Mouse (Mus musculus): Measurements from ENCODE around the gene Cbx8.
A peak's percentile ranks its signal among the peaks of the same experiment; 100 is the strongest.

Cbx8 gene

GRCm38 (mm10) chr11:119033874-119034558, 6.8 kb downstream of the Cbx8 start:
- DNase-seq (ENCODE audit: low read depth): peak; percentile 92

- no peak for DNase-seq (ENCODE audit: low read depth)
Measured at GRCm38 (mm10) chr11:119026203-119026602, 14.6 kb downstream of the Cbx8 start.

- DNase-seq (ENCODE audit: low read depth): no peak
Measured at GRCm38 (mm10) chr11:119024260-119024659, 16.5 kb downstream of the Cbx8 start.

- DNase-seq (ENCODE audit: low read depth): peak; percentile 67
Measured at GRCm38 (mm10) chr11:119023616-119023980, 17.2 kb downstream of the Cbx8 start.

GRCm38 (mm10) chr11:119022895-119023615, 17.7 kb downstream of the Cbx8 start, which contains the start of gene Cbx2:
Gene Cbx2, plus strand, starts transcription at chr11:119022962.
- DNase-seq (ENCODE audit: low read depth): peak; percentile 91

GRCm38 (mm10) chr11:119022068-119022894, 18.5 kb downstream of the Cbx8 start:
- DNase-seq (ENCODE audit: low read depth): no peak

- no peak for DNase-seq (ENCODE audit: low read depth)
Measured at GRCm38 (mm10) chr11:119021180-119021579, 19.6 kb downstream of the Cbx8 start.

- no peak for DNase-seq (ENCODE audit: low read depth)
Measured at GRCm38 (mm10) chr11:119017506-119017905, 23.3 kb downstream of the Cbx8 start.

- DNase-seq (ENCODE audit: low read depth): no peak
Measured at GRCm38 (mm10) chr11:119014455-119014854, 26.3 kb downstream of the Cbx8 start.

- no peak for DNase-seq (ENCODE audit: low read depth)
Measured at GRCm38 (mm10) chr11:119007461-119008456, 33.0 kb downstream of the Cbx8 start.

- DNase-seq (ENCODE audit: low read depth): no peak
Measured at GRCm38 (mm10) chr11:119006462-119006861, 34.3 kb downstream of the Cbx8 start.

- peak; percentile 53 for DNase-seq (ENCODE audit: low read depth)
Measured at GRCm38 (mm10) chr11:119005547-119006275, 35.1 kb downstream of the Cbx8 start.

- DNase-seq (ENCODE audit: low read depth): no peak
Measured at GRCm38 (mm10) chr11:119001493-119002128, 39.2 kb downstream of the Cbx8 start.

GRCm38 (mm10) chr11:119000877-119001276, 39.9 kb downstream of the Cbx8 start:
- DNase-seq (ENCODE audit: low read depth): peak; percentile 37

- DNase-seq (ENCODE audit: low read depth): peak; percentile 43
Measured at GRCm38 (mm10) chr11:118999361-118999804, 41.4 kb downstream of the Cbx8 start.

GRCm38 (mm10) chr11:118998540-118999265, 42.1 kb downstream of the Cbx8 start:
- DNase-seq (ENCODE audit: low read depth): peak; percentile 86

- no peak for DNase-seq (ENCODE audit: low read depth)
Measured at GRCm38 (mm10) chr11:118997182-118997581, 43.6 kb downstream of the Cbx8 start.

GRCm38 (mm10) chr11:118995448-118995847, 45.3 kb downstream of the Cbx8 start:
- no peak for DNase-seq (ENCODE audit: low read depth)

- peak; percentile 81 for DNase-seq (ENCODE audit: low read depth)
Measured at GRCm38 (mm10) chr11:118992781-118993180, 48.0 kb downstream of the Cbx8 start.

All from induced T-regulatory cell, adult 2 months (primary cell).